Mouse (Mus musculus) kidney, postnatal 36 days (tissue): ENCODE results near the gene Adamts10.

Experiments used
- DNase-seq, 2 experiments: peaks; one replicate each; pipeline ENCODE4 v3.0.0; 2021 to 2022; ENCODE audit warnings: mixed read lengths in 2 of 2

The Adamts10 gene

DNA sequence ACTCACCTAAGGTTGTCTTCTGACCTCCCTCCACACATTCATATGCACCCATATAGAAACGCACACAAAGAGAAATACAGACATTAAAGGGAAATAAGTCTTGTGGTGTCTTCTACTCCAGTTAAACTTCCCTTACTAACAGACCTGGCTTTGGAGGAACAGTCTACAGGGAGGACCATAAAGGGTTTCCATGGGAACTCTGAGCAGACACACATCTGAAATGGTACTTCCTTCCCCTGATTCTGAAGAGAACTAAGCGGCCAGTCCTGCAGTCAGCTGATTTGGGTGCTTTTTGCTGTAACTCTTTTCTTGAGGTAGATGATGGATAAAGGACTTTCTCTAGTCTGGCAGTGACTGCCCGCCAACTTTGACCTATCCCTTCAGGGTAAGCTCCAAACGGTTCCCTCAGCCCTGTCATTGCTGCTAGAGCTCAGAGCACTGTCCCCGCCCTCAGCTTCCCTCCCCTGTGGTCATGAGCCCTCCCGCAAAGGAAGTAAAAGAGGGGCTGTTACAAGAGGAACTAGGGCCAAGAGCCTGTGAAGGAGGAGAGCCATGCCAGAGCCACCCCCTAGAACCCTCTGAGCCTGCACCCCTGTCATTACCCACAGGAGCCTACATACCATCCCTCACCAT is 31.3 kb downstream of the Adamts10 start, which contains the start of gene Myo1f:
TSS of gene Myo1f (plus strand) at position 485 of the 633 bp plus-strand sequence.
- DNase-seq = peak in 1 of 2 experiments; percentile 22

DNA sequence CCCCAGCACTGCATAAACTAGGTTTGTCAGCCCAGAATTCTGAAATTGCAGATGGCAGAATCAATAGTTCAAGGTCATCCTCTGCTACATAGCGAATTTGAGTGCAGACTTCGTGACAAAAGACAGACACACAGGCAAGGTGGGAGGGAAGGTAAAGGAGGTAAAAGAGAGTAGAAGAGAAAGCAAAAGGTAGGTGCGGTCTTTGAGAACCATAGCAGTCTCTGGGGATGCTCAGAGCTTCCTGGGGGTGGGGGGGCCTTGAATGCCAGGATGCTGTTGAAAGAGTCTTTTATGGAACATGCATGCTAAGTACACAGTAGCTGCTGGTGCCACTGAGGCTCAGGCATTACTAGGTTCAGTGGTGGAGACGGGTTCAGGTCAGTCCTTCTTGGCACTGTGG is 33.9 kb downstream of the Adamts10 start:
- DNase-seq = no peak

DNA sequence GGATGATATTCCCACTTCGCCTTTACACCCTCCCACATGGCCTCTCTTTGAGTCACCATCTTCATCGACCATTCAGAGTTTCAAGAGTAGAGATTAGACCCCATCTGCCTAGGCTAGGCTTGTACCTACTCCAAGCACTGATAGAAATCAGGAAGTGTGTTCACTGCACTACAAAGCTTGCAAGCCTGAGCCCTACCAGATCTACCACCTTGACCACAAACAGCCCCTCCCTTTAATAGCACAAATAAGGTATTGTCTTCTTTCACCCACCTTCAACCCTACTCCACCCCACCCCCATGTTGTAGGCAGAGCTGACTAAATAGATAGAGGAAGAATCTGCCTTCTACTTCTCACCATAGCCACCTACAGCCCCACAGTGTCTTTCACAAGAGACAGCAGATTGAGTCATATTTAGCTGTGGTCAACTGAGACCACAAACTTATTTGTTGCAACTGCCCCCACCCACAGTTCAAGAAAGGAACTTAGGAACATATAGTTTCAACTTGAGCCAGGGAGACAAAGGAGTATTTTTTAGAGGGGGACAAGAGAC is 39.6 kb downstream of the Adamts10 start:
- DNase-seq = no peak

DNA sequence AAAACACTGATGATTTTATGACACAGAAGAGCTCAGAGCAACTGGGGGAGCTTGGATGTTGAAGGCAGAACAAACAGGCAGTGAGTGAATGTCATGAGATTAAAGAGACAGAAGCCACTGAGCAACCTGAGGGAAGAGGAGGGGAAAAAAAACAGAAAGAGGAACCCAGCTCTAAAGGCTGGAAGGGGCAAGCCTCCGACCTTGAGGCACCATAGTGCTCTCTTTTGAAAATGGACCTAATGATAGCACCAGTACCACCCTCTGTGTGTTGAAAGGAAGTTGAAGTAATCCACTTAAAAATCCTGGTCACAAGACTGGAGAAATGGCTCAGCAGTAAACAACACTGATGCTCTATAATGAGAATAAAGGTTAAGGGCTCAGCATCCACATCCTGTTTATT is 40.6 kb downstream of the Adamts10 start:
- no peak for DNase-seq

DNA sequence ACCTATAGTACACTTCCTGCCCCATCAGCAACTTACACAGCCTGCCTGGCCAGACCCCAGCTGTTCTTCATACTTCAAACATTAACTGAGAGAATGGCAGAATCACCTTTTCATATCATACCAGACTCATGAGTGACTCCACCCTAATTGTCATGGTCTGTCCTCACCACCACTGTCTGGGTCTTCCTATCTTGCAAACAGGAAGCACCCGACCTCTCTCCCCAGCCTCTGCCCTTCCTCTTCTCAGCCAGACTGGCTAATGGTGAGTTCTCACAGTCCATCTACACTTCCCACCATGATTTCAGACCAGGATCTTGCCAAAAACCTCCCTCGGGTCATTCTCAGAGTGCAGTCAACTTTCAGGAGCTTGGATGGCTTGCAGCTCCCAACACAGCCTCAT is 42.2 kb downstream of the Adamts10 start:
- no peak for DNase-seq

- no peak for DNase-seq
Observed at GRCm38 (mm10) chr17:33584061-33584460, 60.1 kb downstream of the Adamts10 start.

- DNase-seq = no peak
Observed at GRCm38 (mm10) chr17:33586011-33586410, 62.0 kb downstream of the Adamts10 start.

DNA sequence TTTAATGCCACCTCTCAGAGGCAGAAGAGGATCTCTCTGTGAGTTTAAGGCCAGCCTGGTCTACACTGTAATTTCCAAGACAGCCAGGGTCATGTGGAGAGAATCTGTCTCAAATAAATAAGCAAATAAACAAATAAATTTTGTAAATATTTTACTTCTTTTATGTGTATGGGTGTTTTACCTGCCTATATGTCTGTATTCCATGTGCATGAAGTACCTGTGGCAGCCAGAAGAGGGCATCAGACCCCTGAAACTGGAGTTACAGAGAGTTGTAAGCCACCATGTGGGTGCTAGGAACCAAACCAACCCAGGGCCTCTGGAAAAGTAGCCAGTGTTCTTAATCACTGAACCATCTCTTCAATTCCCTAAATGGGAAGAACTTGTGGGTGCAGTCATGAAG is 73.3 kb downstream of the Adamts10 start:
- no peak for DNase-seq

DNA sequence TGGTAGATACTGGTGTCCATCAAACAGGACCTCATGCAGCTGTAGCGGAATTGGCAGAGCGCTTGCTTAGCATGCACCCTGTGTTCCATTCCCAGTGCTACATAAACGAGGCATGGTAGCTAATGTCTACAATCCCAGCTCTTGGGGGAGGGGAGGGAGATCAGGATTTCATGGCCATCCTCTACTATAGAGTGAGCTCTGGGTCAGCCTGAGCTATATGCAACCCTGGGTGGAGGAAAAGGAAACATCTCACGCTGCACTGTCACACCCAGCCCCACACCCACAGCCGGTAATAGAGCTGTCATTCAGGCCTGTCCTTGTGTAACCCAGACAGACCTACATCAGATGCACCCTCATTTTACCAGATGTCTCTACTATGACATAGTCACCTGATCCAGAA is 74.5 kb downstream of the Adamts10 start:
- DNase-seq = no peak

GRCm38 (mm10) chr17:33599836-33600475 is 76.0 kb downstream of the Adamts10 start:
- DNase-seq = no peak

- DNase-seq = no peak
Observed at GRCm38 (mm10) chr17:33600831-33601230, 76.8 kb downstream of the Adamts10 start.

- no peak for DNase-seq
Observed at GRCm38 (mm10) chr17:33601947-33602346, 77.9 kb downstream of the Adamts10 start.
